Mouse (Mus musculus) lung, adult 10 weeks (tissue): ENCODE measurements around the gene Ifitm5. TPM values are rescaled to one million over a fixed set of nuclear protein-coding genes. Genes with fewer than 3 reads are reported as not detected.

Experiments
- polyA plus RNA-seq: library from polyadenylated mRNA; stranded (reverse); fragments of 350-450 nt; fragmentation: Illumina TruSeq; extraction: RNeasy Lipid Tissue Mini Kit (QIAGEN cat#74804); gene quantifications from one replicate; pipeline ENCODE4 v1.2.3, GENCODE M21; 2014; ENCODE audit warnings: low read depth, low replicate concordance; ENCODE audit not compliant: insufficient read depth

Ifitm5 gene
- 1.2 TPM for polyA plus RNA-seq

DNA sequence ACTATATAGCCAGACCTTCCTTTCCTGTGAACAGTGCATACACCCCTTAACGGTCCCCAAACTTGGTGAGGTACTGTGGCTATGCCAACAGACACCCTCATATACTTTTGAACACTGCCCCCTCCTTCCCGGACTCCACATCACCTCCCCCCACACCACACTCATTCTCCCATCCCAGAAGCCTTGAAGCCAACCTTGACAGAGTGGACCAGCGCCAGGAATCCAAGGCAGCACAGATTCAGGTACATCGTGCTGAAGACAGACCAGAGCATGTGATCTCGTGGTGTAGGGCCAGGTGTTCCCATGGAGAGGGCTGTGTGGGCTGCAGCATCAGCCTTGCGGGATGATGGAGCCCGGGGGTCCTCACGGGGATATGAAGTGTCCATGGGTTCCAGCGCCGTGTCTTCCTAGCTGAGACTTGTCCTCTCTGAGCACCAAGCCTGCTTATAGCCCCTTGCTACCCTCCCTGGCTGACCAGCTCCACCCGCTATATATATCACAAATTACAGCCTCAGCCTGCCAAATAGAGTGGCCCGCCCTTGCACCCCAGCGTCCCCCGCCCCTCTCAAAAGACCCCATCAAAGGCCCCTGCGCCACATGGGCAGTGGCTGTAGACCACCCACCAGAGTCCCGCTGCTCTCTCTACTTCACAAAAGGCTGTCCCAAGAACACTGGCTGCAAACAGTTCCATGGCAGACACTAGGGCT lies at the start of gene Ifitm5:
Gene Ifitm5, minus strand, starts transcription at position 468 of the 707 bp plus-strand sequence.

DNA sequence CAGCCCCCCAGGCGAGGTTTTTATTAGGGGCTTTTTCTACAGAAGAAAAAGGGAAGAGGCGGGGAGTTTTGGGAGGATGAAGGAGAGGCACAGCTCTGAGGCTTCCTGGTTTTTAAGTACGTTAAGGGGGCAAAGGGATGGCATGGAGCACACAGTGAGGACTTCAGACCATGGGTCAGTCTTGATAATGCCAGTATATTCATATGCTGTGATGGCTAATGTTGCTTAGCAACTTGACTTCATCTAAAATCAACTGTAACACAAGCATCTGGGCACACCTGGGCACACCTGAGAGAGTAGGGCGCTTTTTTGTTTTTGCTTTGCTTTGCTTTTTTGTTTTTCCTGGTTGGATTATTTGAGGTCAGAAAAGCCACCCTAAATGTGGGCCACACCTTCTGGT lies 16.8 kb upstream of the Ifitm5 start, which contains the start of gene Ifitm1:
Gene Ifitm1, plus strand, starts transcription at position 301 of the 400 bp plus-strand sequence.

DNA sequence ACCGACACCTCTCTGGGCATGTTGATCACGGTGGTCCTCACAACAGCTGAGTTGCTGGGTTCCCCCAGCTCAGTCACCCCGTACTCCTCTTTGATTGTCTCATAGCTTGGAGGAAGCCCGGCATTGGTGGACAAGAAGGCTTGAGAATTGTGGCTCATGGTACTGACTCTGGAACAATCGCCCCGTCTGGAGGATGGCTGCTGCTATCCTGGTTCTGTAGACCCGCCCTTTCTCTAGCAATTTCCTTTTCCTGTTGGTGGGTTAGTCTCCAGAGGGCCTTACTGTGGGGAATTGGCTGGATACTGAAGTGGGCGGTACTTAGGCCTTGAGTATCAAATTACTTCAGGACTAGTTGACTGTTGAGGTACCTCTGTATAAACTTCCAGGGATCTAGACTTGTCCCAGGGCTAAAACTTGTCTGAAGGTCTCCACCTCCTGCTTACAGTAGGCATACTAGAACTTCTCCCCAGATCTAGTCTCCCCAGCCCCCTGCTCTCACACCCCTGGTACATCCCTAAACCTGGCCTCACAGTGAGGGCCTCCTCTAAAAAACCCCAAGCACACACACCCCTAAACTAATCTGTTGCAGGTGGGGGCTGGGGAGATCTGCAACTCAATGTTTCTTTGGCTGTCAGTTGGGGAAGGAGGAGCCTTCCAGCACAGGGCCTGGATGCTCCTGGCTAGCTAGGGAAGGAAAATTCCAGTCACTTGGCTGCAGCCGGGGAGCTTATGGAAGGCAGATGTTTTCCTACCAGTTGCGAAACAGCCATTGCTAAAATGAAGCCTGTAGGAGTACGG lies 5.9 kb upstream of the Ifitm5 start, which contains the start of the genes Gm45717 and Ifitm2:
Gene Gm45717, minus strand, starts transcription at position 180 of the 798 bp plus-strand sequence.
Gene Ifitm2, minus strand, starts transcription at position 230 of the 798 bp plus-strand sequence.

DNA sequence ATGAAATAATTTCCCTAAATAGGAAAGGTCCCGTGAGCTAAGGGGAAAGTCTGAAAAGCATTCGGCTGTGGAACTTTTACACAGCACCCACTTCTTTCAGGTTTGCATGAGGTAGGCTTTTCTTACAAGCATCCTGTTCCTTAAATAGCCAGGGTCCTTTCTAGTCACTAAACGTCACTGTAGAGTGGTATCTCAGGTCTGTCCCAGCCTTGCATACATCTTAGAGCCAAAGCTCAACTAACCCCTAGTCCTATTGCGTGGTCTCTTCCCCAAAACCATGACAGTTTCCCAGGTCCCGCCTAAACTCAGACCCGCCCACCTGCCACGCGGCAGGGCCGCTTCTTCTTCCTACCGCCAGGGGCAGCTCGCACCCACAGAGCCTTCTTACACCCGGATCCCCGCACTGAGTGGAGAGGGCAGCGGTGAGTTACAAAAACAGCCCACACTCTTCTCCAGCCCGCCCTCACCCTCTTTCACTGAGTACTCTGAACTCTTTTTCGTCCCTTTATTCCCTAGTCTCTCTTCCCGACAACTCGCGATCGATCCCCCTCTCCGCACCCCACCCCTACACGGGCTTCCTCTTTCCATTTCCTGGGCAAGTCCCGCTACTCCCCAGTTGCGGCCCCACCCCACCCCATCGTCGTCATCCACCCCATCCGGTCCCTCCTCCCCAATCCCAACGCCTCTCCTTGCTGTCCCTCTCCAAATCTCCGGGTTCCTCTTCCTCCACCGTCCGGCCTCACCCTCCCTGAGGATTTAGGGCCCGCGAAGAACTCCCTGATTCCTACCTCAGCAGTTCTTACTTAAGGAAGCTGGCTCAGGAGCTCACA lies 8.7 kb downstream of the Ifitm5 start, which contains the start of gene Pgghg:
Gene Pgghg, plus strand, starts transcription at position 170 of the 830 bp plus-strand sequence.

GRCm38 (mm10) chr7:140920418-140921029 lies 29.6 kb downstream of the Ifitm5 start, which contains the start of gene Nlrp6:
TSS of gene Nlrp6 (plus strand) at chr7:140920902.

GRCm38 (mm10) chr7:140900220-140900619 lies 49.9 kb downstream of the Ifitm5 start, which contains the start of gene Cox8b:
TSS of gene Cox8b (minus strand) at chr7:140900446.

Other genes with a start within 250 kb of the Ifitm5 start
- 65.6 TPM for gene Cyp2e1, start 186.6 kb downstream of the Ifitm5 start, polyA plus RNA-seq
- not detected for gene Syce1, start 162.4 kb downstream of the Ifitm5 start, polyA plus RNA-seq
- gene Zfp941, start 128.1 kb downstream of the Ifitm5 start, polyA plus RNA-seq: 0.07 TPM
- 18.9 TPM for gene Urah, start 115.3 kb downstream of the Ifitm5 start, polyA plus RNA-seq
- 83.0 TPM for gene Scgb1c1, start 104.7 kb downstream of the Ifitm5 start, polyA plus RNA-seq
- gene Odf3, start 102.5 kb downstream of the Ifitm5 start, polyA plus RNA-seq: not detected
- not detected for gene Gm45785, start 94.0 kb downstream of the Ifitm5 start, polyA plus RNA-seq
- gene Ric8a, start 93.3 kb downstream of the Ifitm5 start, polyA plus RNA-seq: 54.0 TPM
- gene Bet1l, start 92.7 kb downstream of the Ifitm5 start, polyA plus RNA-seq: 29.7 TPM
- gene Psmd13, start 68.3 kb downstream of the Ifitm5 start, polyA plus RNA-seq: 114 TPM
- gene Sirt3, start 68.0 kb downstream of the Ifitm5 start, polyA plus RNA-seq: 15.3 TPM
- gene Cox8b, start 49.8 kb downstream of the Ifitm5 start, polyA plus RNA-seq: 141 TPM
- gene Nlrp6, start 29.4 kb downstream of the Ifitm5 start, polyA plus RNA-seq: not detected
- 13.7 TPM for gene Pgghg, start 8.9 kb downstream of the Ifitm5 start, polyA plus RNA-seq
- gene Gm45717, start 5.6 kb upstream of the Ifitm5 start, polyA plus RNA-seq: not detected
- gene Ifitm2, start 5.7 kb upstream of the Ifitm5 start, polyA plus RNA-seq: 663 TPM
- gene Ifitm1, start 16.9 kb upstream of the Ifitm5 start, polyA plus RNA-seq: 139 TPM
- gene Ifitm3, start 60.5 kb upstream of the Ifitm5 start, polyA plus RNA-seq: 811 TPM
- 21.7 TPM for gene Ifitm6, start 67.6 kb upstream of the Ifitm5 start, polyA plus RNA-seq
- not detected for gene Gm17387, start 78.8 kb upstream of the Ifitm5 start, polyA plus RNA-seq
- not detected for gene B4galnt4, start 110.8 kb upstream of the Ifitm5 start, polyA plus RNA-seq
- 12.5 TPM for gene Pkp3, start 127.9 kb upstream of the Ifitm5 start, polyA plus RNA-seq
- 23.1 TPM for gene Sigirr, start 150.3 kb upstream of the Ifitm5 start, polyA plus RNA-seq
- gene Ano9, start 167.5 kb upstream of the Ifitm5 start, polyA plus RNA-seq: 1.0 TPM
- gene Ptdss2, start 172.1 kb upstream of the Ifitm5 start, polyA plus RNA-seq: 14.6 TPM
- 139 TPM for gene Rnh1, start 222.6 kb upstream of the Ifitm5 start, polyA plus RNA-seq
- gene Hras, start 243.7 kb upstream of the Ifitm5 start, polyA plus RNA-seq: 93.0 TPM
- 7.3 TPM for gene Lrrc56, start 243.9 kb upstream of the Ifitm5 start, polyA plus RNA-seq